Mouse (Mus musculus) urinary bladder, postnatal 14 days (tissue): ENCODE measurements around the gene Asic2.

ENCODE experiments used
- DNase-seq: peaks from one replicate; pipeline ENCODE4 v3.0.0; 2021; ENCODE audit warnings: low spot score

The Asic2 gene

GRCm38 (mm10) chr11:81954398-81954797, 13.9 kb downstream of the Asic2 start:
- no peak for DNase-seq

DNA sequence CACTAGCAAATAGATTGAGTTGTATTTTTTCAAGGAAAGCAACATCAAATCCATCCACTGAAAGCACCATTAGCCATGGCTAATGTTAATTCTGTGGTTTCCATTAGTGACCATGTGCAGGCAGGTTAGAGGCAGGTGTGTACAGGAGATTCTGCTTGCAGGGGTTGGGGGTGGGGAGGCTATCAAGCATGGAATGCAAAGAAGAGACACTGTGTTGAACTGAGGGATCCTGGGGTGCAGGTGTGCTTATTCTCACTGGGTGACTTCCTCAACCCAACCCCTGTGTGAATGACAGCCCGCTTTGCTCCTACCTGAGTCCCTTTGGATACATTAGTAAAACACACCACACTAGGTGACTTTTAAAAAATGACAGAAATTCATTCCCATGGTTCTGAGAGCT, 20.2 kb downstream of the Asic2 start:
- DNase-seq: no peak

- no peak for DNase-seq
These were observed 26.1 kb downstream of the Asic2 start for GRCm38 (mm10) chr11:81942167-81942566.

DNA sequence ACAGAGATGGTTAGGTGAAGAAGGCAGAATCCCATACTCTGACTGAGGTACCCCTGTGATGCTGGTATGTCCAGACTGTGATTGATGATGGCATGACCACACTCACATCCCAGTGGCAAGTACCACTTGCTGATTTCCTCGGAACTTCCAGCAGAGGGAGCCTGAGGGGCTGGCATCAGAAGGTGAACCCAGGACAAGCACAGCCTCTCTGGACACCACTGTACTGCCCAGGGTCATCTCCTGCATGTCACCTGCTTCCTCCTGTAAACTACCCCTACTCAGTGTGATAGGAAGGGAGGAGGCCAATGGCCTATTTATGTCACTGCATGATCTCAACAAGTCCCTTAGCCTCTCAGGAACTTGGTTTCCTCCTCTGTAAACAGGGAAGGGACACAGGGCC, 27.3 kb downstream of the Asic2 start:
- no peak for DNase-seq

DNA sequence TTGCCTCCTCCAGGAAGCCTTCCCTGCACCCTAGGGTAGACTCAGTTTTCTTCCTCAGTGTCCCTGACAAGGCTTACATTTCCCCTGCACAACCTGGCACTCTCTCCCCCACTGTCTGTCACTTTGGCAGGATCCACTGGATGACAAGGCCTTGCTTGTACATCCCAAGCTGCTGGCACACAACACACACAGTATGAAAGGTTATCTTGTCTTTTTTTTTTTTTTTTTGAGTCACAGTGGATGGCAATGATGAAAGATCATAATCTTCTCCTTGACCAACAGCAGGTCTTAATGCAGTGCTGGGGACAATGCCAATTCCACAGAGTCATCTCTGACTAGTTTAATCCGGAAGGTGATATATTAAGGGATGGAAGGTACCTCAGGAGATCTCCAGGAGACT, 30.7 kb downstream of the Asic2 start:
- no peak for DNase-seq

DNA sequence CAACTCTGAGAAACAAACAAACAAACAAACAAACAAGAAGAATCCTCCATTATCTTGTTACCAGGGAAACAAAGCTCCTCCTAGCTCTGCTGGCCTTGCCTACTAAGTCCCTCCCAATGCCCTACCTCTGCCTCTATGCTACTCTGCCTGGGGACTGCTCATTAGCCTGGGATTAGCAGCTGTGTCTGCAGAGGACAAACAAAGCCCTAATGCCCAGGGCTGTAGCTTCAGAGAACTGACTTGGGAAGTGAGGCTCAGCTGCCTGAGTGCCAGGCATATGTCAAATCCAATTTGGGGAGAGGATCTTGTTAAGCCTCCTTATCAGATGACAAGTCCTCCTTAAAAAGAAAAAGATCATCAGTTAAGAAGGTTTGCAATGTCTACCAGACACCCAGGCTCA, 41.9 kb downstream of the Asic2 start:
- DNase-seq: no peak

GRCm38 (mm10) chr11:81923626-81924025, 44.6 kb downstream of the Asic2 start:
- no peak for DNase-seq

DNA sequence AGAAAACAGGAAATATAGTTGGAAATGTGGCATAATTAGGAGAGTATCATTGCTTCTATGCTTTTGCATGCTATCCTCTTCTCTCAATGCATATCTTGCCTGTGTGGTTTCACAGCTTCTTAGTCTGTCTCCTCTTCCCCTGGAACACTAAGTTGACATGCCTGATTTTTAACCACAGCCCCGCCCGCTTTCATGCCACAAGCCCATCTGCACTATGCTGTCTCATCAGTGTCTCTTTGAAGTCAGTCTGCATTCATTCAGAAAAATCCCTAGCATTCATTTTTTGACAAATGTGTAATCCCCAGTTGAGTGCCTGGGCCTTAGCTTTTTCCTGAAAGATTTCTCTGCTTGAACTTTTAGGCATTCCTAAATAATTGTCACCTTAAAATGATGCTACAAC, 45.2 kb downstream of the Asic2 start:
- DNase-seq: no peak

GRCm38 (mm10) chr11:81915501-81915900, 52.8 kb downstream of the Asic2 start:
- no peak for DNase-seq

GRCm38 (mm10) chr11:81913071-81913470, 55.2 kb downstream of the Asic2 start:
- no peak for DNase-seq

DNA sequence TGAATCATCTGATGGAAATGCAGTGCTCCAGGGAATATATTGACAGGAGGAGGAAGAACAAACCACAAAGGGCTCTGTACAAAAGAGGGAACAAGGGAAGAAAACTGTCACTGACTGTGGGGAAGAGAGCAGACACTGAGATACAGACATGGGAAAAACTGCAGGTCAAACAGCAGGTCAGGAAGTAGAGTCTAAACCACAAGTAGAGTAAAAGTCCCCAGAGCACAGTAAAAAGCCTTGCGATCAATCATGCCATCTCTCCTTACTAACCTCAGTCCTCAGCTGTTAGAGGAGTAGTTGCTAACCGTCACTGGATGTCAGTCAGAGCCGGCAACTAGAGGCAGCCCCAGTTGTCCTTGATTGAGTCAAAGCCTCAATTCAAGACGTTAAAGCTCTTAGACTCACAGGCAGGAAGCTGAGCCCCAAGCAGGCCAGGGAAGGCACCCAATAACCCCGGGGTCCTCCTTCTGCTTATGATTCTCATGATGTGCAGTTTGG, 58.8 kb downstream of the Asic2 start:
- no peak for DNase-seq

DNA sequence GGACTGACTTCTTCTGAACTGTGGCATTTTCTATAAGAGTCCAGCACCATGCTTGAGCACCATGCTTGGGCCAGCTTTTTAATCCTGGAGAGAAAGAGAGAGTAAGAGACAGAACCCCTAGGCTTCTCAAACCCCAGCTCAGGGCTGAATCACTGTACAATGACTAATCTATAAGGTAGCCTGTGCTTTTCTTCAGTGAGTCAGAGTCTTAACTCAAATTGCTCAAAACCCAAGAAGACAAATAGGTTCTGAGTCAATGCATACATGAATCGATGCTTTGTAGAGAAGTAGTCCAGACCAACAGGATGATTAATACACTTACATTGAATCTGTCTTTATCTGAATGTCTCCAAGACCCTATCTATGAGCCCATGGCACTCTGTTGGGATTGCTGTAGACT, 59.5 kb downstream of the Asic2 start:
- no peak for DNase-seq

DNA sequence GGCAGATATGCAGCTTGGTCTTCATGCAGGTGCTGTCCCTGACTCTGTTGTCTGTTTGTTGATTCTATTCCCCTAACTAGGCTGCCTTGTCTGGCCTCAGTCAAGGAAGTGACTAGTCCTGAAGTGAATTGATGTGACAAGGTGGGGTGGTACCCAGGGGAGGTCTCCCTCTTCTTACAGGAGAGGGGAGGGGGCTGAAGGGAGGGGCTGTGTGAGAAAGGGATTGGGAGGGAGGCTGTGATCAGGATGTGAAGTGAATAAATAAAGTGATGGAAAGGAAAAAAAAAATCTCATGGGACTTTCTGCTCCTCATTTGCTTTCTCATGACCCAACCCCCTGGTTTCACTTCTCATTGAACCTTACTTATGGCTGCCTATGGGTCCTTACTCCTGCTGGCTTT, 65.9 kb downstream of the Asic2 start:
- DNase-seq: no peak

DNA sequence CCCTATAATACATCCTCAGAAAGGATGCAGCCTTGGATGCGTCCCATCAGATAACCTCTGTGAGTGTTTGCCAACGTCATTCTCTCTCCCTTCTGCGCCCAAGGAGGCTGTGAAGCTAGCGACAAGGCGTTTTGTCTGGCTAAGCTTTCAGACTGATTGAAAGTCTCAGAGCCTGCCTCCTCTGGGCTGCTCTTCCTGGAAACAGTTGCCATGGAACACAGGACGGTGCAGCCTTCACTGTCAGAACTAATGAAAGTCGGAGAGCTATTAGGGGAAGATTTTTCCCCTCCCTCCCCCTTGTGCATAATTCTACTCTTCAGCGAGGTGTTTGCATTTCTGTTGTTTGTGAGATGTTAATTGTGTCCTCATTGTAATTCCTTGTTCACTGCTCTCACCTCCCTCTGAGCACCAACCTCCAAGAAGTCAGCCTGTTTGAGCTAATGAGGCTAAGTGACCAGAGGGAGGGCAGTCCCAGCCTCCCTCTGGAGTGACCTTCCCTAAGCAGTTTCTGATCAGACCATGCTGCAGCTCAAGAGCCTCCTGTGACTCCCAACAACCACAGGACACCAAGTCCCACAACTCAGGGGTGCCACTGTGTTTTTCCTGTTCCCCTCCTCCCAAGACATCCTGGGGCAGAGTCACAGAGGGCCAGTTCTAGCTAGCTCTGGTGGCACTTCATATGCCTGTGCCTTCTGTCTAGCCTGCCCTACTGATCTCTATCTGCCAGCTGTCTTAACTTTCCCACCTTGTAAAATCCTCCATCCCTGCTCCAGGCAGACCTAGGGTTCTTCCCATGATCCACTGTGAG, 70.5 kb downstream of the Asic2 start:
- no peak for DNase-seq

DNA sequence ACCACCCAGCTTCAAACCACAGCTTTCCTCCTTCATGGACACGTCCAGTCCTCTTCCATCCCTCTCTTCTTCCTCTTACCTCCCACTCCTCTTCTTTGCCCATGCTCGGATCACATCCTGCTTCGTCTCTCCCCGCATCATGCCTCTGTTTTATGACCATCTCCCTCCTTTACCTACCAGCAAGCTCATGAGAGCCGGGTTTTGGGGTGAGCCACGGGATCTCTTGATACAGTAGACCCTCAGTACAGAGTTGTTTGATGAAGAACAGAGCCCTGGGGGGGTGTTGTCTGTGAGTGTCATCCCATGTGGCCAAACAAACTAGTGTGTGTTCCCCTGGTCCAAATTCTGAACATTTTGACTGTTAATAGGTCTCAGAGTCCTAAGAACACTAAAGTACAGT, 71.7 kb downstream of the Asic2 start:
- no peak for DNase-seq

DNA sequence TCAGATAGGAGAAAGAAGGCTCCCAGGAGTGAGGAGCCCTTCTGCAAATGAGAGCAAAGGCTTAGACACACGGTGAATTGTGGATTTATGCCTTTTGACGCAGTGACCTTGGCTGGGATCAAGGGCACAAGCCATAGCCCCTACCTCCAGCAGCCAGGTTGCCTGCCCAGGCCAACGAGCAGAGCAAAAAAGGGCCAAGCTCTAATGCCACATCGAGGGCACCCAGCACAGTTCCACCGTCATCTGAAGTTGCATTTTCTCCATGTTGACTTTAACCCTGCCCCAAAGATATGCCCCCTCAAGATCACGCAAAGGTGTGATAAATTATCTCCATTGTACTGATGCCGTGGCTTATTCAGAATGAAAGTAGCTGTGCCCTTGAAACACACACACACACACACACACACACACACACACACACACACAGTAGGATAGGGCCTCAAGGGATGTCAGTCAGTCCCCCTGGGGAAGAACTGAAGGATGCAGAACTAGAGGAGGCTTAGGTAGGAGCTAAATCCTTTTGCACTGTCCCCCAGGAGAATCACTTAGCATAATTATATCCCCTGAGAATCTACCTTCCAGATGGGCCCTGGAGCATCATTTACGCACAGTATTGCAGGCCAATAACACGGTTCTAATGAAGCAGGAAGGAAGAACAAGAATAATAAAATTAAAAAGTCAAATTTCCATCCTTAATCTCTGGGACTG, 96.6 kb downstream of the Asic2 start:
- DNase-seq: no peak

- DNase-seq: no peak
These were observed 102.4 kb downstream of the Asic2 start for GRCm38 (mm10) chr11:81865661-81866382.

DNA sequence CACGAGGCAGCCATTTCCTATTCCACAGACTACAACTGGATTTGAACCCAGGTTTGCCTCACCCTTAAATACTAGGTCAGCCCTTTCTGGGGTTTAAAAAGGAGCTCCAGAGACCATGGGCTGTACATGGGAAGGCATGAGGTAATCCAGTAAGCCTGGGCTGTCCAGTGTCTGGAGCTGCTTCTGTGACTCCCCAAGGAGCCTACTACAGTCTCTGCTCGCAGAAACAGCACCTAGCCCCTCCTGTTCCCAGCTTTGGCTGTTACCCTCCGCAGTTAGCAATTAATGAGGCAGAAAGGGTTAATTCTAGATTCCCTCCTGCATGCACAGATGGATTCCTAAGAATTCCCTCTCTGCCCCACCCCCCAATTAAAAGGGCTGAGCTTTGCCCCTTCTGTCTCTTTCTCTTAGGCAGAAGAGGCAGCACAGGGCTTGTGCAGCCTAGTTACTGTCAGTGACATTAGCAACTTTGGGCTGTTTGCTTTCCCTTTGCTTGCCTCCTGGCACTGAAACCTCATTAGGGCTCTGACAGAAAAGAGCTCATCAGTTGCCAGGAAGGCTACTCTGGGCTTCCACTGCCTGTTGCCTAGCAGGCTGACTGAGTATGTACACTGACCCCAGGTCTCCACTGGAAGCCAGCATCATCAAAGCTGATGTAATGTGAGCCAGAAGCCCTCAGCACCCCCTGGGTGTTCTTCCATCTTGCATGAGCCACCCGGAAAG, 107.8 kb downstream of the Asic2 start, which contains the start of gene 5530401A14Rik:
Gene 5530401A14Rik (plus strand): TSS at position 424 of the 723 bp plus-strand sequence.
- no peak for DNase-seq

- no peak for DNase-seq
These were observed 120.3 kb downstream of the Asic2 start for GRCm38 (mm10) chr11:81847773-81848490.

DNA sequence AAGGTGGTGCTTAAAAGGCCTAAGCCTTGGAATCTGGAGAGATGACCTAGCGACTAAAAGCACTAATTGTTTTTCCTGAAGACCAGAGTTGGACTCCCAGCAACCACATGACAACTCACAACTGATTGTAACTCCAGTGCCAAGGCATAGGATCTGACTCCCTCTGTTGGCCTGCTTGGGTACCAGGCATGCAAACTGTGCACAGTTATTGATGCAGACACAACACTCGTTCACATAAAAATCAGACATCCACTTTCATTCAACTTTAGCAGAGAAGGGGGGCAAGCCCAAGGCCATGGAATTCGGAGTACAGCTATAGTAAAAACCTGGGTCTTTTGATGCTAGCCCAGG, 122.6 kb downstream of the Asic2 start:
- DNase-seq: no peak

DNA sequence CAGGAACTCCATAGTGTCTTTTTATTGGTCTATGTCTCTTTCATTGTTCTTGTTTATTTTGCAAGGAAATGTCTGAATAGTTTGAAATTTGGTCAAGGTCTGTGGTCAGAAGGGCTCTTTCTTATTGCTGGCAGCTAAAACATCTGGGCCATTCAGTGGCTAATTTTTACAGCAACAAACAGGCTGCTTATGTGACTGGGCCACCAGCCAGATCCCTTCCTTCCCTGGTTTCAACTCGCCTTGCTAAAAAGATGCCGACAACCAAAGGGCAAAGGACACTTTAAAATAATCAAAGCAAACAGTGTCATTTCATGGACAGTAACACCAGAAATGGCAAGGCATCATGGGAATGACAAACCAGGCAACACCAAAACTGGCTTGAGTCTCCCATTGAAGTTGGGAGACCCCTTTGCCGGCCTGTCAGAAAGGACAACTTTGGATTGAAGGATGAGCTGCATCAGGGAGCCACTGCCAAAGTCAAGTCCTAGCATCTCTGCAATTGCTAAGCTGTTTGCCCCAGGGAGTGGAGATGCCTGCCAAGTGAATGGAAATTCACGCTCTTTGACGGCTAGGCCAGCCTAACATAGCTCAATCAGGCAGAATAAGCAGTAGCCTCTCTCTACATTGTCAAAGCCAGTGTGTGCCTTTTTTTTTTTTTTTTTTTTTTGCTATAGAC, 123.1 kb downstream of the Asic2 start:
- no peak for DNase-seq
